Mouse (Mus musculus) bone marrow macrophage, adult 2 months (primary cell): Measurements from ENCODE around the gene Nid2.

ENCODE experiments used
- CTCF ChIP-seq: IDR thresholded peaks from 2 replicates; pipeline ENCODE4 v1.5.1; 2012; ENCODE audit warnings: low read depth, mild to moderate bottlenecking, low read length, moderate library complexity
- POLR2A ChIP-seq: IDR thresholded peaks from 2 replicates; pipeline ENCODE4 v1.6.1; 2012; ENCODE audit warnings: mild to moderate bottlenecking, low read depth, low read length, borderline replicate concordance

DNA sequence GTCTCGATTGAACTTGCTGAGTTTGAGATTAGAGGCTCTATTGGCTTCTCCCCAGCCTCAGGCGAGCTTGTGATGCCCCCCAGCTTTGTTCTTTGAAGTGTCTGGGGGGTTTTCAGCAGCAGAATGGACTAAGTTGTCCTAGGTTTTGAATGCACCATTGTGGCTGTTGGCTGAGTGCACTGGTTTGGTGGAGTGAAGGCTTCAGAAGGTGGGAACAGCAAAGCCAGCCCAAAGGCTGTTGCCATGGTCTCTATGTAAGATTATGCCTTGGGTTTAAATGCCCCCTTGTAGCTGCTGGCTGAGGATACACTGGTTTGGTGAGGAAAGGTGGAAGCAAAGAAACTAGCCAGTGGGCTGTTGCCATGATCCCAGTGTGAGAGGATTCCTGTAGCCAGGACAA is 49.4 kb downstream of the Nid2 start:
- no peak for TF ChIP-seq CTCF
- TF ChIP-seq POLR2A, result no peak
